Mouse (Mus musculus) kidney, adult 8-10 months (tissue): Measurements from ENCODE around the gene Poc1b.

Source experiments
- DNase-seq, 2 experiments: peaks; one replicate each; pipeline ENCODE4 v3.0.0; 2022

Gene Poc1b

DNA sequence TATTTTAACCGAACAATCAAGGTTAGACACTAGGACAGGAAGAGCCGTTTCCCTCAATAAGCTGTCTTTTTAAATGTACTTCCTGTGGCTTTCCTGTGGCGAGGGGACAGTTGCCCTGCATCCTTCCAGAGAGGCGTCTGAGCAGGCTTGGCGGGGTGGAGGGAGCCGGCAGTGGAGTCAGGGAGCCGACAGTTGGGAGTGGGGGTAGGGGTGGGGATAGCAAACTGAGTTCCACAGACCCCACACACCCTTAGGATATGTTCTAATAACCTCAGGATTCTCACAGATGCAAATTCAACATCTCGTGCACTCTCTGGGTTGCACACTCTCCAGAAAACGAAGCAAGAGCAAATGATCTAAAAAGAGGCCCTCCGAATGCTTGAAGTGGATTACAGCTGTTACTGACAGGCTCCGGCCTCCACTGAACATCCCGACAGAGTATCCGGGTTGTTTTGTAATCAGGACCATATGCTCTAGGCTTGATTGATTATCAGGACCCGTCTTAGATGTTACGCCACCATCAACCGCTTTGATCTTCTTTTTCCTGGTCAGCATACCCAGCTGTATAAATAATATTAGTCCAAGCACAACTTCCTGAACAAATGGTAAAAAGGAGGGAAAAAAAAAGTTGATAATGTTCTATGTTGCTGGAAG, 122.3 kb downstream of the Poc1b start:
- peak; percentile 38 to 43 for DNase-seq

DNA sequence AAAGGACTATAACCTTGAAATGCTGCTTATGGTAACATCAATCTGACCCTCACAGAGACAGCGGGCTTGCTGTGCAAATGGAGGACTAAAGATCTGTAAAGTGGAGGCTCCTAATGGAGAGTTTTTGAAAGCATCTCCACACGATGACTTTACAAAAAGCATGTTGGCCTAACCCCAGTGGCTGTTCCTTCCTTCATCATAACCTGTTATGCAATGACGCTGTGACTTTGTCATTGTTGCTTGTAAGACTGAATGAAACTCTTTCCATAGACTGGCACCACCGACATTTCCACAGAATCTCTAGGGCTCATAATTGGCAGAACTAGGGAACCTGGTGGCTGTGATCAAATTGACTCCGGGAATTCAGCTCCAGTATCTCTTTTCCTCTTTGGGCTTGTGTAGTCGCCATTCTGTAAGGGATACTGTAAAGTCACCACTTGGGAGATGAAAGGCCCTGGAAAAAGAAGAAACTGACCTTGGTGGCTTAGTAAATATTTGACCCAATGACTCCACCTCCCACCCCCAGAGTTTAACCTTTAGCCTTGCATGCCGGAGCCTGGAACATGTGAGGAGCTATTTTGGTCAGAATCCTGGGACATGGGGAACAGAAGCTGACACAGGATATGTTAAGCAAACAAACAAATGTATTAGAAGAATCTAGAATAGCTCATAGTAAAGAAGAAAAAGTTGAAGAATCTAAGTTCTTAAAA, 125.8 kb downstream of the Poc1b start:
- DNase-seq = peak; percentile 89 to 92

DNA sequence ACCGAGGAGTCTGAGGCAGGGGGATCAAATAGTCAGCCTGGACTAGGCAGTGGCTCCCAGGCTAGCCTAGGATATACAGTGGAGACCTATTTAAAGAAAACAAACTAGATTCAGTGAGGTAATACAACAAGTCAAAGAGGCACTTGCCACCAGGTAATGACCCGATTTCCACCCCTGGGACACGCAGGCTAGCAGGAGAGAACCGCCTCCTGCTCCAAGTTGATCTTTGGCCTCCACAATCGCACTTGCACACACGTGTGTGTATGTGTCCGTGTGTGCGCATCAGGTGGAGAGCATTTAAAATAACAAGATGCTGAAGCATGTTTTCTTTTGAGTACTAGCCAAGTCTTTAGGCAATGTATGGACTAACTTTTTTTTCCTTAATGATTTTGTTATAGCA, 127.5 kb downstream of the Poc1b start:
- peak in 1 of 2 experiments; percentile 39 for DNase-seq

DNA sequence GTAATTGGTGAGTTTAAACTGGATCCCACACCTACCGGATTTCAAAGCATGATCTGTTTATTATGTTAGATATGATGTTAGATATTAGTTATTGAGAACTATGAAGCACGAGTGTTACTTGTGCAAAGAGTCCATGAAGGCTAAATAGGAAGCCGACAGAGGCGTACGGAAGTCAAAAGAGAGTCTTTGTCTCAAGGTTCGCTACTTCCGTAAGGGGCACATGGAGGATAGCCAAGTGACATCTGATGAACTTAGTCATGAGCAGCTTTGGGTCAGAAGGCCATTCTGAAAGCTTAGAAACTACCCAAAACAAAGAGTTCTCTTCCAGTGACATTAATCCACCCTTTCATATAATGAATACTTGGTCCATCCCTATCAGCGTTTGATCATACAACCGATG, 128.2 kb downstream of the Poc1b start:
- peak in 1 of 2 experiments; percentile 35 for DNase-seq

DNA sequence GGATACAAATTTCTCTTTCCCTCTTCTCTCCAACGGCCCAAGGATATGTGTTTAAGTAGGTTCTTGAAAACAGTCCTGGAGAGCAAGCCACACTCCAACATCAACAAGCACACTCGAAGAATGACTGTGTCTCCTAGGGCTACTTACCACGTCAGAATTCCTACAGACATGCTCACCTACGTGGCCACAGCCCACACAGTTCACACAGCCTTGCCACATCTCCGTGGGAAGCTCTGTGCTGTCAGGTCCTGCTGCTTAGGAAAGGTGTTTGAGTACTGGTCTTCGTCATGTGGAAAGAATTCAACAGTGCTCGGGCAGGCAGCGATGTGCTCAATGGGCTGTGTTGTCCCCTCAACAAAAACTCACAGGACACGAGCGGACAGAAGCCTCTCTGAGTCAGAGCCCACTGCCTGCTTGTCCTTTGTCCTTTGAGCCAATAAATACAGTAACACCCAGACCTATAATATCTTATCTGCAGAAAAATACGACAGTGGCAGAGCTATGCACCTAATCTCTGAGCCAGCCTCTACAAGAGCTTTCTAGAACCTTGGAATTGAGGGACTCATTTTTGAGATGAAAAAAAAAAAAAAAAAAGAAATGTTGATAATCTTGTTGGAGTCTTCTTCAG, 130.5 kb downstream of the Poc1b start:
- DNase-seq = no peak

DNA sequence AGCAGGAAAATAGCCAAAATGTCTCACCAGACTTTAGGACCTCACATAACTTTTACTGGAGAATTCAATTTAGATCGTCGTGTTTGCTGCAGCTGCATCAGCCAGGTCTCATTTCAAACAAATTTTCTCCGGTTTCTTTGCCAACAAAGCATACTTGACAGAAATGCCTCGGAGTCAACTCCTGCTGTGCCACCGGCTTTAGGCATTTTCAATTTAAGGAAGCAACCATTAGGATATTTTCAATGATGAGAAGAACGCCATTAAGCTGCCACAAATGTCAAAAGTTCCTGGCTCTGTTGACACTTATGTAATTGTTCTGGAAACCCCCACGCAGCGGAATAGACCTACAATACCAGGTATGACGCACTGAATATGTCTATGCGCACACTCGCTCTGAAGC, 131.7 kb downstream of the Poc1b start:
- DNase-seq = no peak

DNA sequence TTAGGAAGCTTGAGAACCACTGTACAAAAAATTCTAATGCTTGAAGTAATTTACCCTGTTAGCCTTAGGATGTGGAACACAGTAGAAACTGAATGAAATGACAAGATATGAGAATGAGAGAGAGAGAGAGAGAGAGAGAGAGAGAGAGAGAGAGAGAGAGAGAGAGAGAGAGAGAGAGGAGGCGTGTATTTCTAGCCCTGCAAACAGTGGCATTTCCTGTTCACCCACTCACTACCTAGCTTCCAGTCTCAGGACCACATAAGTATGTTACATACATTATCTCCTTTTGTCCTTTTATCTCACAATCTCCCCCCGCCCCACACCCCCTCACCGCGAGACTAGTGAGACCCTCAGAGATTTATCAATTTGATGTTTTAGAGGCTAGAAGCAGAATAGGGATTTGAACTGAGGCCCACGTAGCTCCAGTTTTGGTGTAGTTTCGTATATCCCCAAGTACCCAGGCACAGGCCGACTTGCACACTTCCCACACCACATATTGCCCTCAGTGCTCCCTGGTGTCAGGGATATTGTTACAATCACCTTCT, 134.5 kb downstream of the Poc1b start:
- DNase-seq = no peak

DNA sequence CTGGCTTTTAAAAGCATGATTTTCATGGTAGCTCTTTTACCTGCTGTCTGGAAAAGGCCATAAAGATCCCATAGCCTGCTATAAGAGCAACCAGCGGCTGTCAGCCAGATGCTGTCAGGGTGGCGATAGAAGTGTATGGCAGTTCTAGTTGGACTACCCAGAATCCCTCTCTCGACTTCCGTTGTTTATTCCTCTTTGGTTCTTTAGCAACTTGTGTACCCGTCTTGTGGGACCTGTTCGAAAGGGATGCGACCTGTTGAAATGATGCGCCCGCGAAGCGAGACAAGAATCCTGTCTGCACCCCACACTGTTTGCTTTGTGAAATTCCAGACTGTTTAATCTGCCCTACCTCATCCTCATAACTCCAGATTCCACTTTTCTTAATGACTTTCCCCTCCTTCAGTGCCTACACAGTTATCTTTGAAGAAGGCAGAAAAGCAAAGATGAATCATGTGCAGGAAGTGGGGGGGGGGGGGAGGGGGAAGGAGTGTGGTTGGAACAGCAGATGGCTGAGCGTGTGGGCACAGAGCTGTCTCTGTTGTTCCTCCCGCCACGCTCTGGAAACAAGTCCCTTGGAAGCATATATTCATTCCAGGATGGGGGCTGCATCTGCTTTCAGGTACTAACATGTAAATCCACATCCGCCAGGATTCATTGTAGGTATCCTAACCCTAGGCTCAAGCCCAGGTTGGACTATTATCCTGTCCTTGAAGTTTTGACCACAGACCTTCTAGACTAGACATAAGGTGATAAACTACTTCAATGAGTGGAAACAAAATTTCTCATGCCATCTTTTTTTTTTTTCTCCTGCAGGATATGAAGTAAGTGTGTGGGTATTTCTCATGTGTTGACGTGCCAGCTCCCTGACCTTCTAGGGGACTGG, 135.2 kb downstream of the Poc1b start:
- no peak for DNase-seq

DNA sequence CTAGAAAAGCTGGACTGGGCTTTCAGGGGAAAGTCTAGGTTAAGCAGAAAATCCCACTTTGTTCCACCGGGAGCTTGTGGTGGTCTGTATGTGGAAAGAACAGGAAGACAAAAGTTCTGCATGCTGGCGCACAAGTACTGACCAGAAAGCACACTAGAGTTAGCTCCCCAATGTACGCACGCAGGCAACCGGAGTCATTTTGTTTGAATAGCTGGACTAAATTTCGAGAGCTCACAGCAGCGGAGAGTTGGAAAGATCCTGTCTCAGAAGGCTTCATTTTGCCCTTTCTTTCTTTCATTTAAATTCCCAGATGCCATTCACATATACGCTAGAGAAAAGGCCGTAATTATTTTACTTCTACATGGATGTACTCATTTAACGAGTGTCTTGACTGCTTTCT, 135.9 kb downstream of the Poc1b start:
- DNase-seq = no peak

DNA sequence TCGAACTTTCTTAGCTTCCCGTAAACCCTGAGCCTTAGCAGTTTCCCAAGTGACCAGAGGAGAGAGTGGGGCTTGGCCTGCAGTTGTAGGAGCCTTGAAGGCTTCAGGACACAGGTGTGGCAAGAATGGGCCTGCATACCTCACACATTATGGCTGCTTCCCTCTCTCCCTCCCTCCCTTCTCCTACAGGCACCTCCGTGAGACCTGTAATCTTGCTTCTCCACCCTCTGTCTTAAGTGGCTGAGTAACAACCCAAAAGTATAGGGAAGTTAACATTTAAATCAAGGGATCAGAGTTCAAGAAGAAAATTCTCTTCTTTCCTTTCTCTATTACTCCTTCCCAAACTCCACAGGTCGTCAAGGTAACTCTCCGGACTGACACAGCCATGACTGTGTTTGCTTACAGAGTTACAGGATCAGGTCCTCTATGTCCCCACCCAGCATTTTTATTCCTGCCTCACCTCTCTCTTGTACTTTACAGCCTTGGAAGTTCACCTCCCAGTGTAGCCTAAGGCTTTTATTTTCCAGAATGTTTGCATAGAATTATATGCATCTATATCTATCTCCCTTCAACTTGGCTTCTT, 137.2 kb downstream of the Poc1b start:
- DNase-seq = no peak

DNA sequence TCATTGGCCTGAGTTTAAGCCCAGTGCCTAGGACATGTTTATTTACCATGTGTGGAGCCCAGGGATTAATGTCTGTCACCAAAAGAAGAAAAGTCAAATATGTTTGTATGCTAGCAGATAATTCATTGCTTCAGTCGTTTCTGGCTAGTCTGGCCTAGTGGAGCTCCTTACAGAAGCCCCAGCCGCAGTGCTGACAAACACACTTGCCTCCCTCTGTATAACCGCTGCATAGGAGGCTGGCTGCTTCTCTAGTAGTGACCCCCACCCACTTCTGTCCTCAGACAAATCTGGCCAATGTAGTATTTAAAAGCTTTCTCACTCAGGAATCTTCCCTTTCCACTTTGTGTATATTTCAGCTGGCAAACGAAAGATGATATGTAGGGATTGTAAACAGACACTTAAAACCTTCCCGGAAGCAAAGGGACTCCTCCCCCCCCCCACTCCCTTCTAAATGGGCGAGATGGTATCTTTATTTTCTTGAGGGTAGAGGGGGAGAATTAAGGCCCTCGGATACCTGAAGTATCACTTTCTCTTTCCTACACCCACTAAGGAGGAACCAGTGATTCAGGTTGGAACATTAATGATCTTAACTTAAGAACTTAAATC, 137.9 kb downstream of the Poc1b start:
- no peak for DNase-seq

DNA sequence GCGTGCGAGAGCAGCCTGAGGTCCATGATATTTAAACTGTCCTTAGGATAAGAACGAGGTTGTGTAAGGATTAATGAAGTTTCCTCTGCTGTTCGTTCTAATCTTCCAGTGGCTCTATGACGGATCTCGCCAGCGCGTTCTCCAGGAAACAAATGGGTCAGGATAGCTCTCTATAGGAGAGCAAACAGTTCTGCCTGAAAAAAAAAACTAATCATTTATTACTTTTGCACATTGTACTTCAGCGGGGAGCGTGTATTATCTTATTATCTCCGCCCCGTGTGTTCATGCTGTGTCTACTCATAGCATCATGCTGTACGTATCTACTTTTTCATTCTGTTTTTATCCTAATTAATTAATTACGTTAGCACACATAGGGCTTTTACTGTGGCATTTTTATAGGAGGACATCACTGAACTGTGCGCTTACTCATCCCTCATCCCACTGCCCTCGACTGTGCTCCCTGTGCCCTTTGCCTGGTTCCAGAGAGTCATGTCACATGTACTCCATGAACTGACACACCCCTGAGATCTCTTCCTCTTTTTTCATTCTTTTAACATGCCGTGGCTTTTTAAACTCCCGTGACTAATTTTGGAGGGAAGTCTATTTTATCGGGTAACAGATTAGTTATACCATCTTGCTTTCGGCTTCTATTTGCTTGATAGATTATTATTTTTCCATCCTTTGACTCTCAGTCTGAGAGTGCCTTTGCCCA, 140.1 kb downstream of the Poc1b start:
- no peak for DNase-seq
